Mouse (Mus musculus): ENCODE results near the gene Hist2h2aa2. TPM values are rescaled to one million over a fixed set of nuclear protein-coding genes. Genes with fewer than 3 reads are reported as not detected.
"Not testable (repeated sequence)": the region's sequence is repeated elsewhere in the genome, so short reads cannot be mapped to it uniquely, and the experiment has no call there.

The Hist2h2aa2 gene
- polyA plus RNA-seq, 1 experiment from 2014 or later: 52.8 TPM

- H3K27ac ChIP-seq: no peak overlapping the region
- H3K27me3 ChIP-seq: no peaks in the 10 kb centered on the region
- H3K4me3 ChIP-seq: no peak overlapping the region
- H3K9ac ChIP-seq: no peak overlapping the region
- H3K36me3 ChIP-seq: no peaks in the 10 kb centered on the region
- no peak overlapping the region for H3K4me2 ChIP-seq
- no peaks in the 10 kb centered on the region for H3K9me3 ChIP-seq
- H3K4me1 ChIP-seq: peaks cover under 1% of the 10 kb centered on the region; the same call in 1 of the 2 replicates
- ATAC-seq (ENCODE audit: insufficient number of reproducible peaks, insufficient read depth, low FRiP score, low TSS enrichment, low read depth): no peak
- WGBS: 70% methylated on average over 5 of the region's 5 CpGs
Measured at GRCm38 (mm10) chr3:96255926-96256593, 16.0 kb upstream of the Hist2h2aa2 start.

- ATAC-seq (ENCODE audit: insufficient number of reproducible peaks, insufficient read depth, low FRiP score, low TSS enrichment, low read depth): no peak
Measured at GRCm38 (mm10) chr3:96254683-96255355, 14.7 kb upstream of the Hist2h2aa2 start.

GRCm38 (mm10) chr3:96251787-96252186 is 11.7 kb upstream of the Hist2h2aa2 start:
- Histone ChIP-seq H3K27me3 (no peaks in the 10 kb centered on the region), H3K4me1 (peaks cover 25% of the 10 kb centered on the region), H3K4me3 (no peak overlapping the region), H3K27ac (no peak overlapping the region), H3K9me3 (no peaks in the 10 kb centered on the region), H3K9ac (no peak overlapping the region), H3K36me3 (no peaks in the 10 kb centered on the region), H3K4me2 (no peak overlapping the region)
- 84% methylated on average over 3 of the region's 3 CpGs for WGBS
- ATAC-seq (ENCODE audit: insufficient number of reproducible peaks, insufficient read depth, low FRiP score, low TSS enrichment, low read depth): no peak

More at GRCm38 (mm10) chr3:96254683-96255355, 14.7 kb upstream of the Hist2h2aa2 start:
- H3K27me3 ChIP-seq: no peaks in the 10 kb centered on the region
- H3K4me3 ChIP-seq: no peak overlapping the region
- WGBS: 51% methylated on average over 10 of the region's 10 CpGs
- no peak overlapping the region for H3K9ac ChIP-seq
- no peaks in the 10 kb centered on the region for H3K36me3 ChIP-seq
- no peak overlapping the region for H3K4me2 ChIP-seq
- H3K27ac ChIP-seq: no peak overlapping the region
- H3K4me1 ChIP-seq: peaks cover 5% of the 10 kb centered on the region; the same call in 1 of the 2 replicates
- no peaks in the 10 kb centered on the region for H3K9me3 ChIP-seq

GRCm38 (mm10) chr3:96250890-96251289 is 10.8 kb upstream of the Hist2h2aa2 start:
- Histone ChIP-seq H3K27ac (no peak overlapping the region), H3K27me3 (no peaks in the 10 kb centered on the region), H3K4me1 (peaks cover 25% of the 10 kb centered on the region), H3K9me3 (no peaks in the 10 kb centered on the region), H3K36me3 (no peaks in the 10 kb centered on the region), H3K4me2 (no peak overlapping the region), H3K9ac (no peak overlapping the region), H3K4me3 (no peak overlapping the region)
- WGBS: 47% methylated on average over 3 of the region's 3 CpGs
- ATAC-seq (ENCODE audit: insufficient number of reproducible peaks, insufficient read depth, low FRiP score, low TSS enrichment, low read depth): no peak

GRCm38 (mm10) chr3:96249034-96249345 is 8.9 kb upstream of the Hist2h2aa2 start:
- 60% methylated on average over 4 of the region's 4 CpGs for WGBS
- Histone ChIP-seq H3K4me1 (peaks cover 32% of the 10 kb centered on the region), H3K9me3 (no peaks in the 10 kb centered on the region), H3K4me2 (peak overlapping the region; percentile 60), H3K4me3 (peak overlapping the region; percentile 43; the same call in 1 of the 2 replicates), H3K27me3 (no peaks in the 10 kb centered on the region), H3K9ac (no peak overlapping the region), H3K27ac (peak overlapping the region; percentile 28; the same call in 1 of the 2 replicates), H3K36me3 (no peaks in the 10 kb centered on the region)
- no peak for ATAC-seq (ENCODE audit: insufficient number of reproducible peaks, insufficient read depth, low FRiP score, low TSS enrichment, low read depth)

GRCm38 (mm10) chr3:96248141-96249033 is 8.3 kb upstream of the Hist2h2aa2 start:
- 0 out of 2 replicates have a peak overlapping the region, but pooled peaks have one; percentile 44 for H3K9ac ChIP-seq
- peak overlapping the region; percentile 43 for H3K4me3 ChIP-seq
- no peaks in the 10 kb centered on the region for H3K27me3 ChIP-seq
- peak overlapping the region; percentile 78 for H3K27ac ChIP-seq
- no peak for ATAC-seq (ENCODE audit: insufficient number of reproducible peaks, insufficient read depth, low FRiP score, low TSS enrichment, low read depth)
- H3K9me3 ChIP-seq: no peaks in the 10 kb centered on the region
- peaks cover 38% of the 10 kb centered on the region for H3K4me1 ChIP-seq
- peak overlapping the region; percentile 60 for H3K4me2 ChIP-seq
- WGBS: 51% methylated on average over 6 of the region's 6 CpGs
- H3K36me3 ChIP-seq: no peaks in the 10 kb centered on the region

GRCm38 (mm10) chr3:96247356-96248140 is 7.5 kb upstream of the Hist2h2aa2 start:
- ATAC-seq (ENCODE audit: insufficient number of reproducible peaks, insufficient read depth, low FRiP score, low TSS enrichment, low read depth): no peak
- Histone ChIP-seq H3K27me3 (no peaks in the 10 kb centered on the region), H3K4me1 (peaks cover 41% of the 10 kb centered on the region)

GRCm38 (mm10) chr3:96246427-96246856 is 6.4 kb upstream of the Hist2h2aa2 start, which contains the start of gene Hist2h3c1:
Gene Hist2h3c1 (plus strand): TSS chr3:96246685.
- Histone ChIP-seq H3K4me3 (peak within 1 kb of the TSS; percentile 43), H3K4me1 (peaks cover 44% of the 10 kb centered on the region), H3K9ac (peak within 1 kb of the TSS; percentile 69), H3K27ac (peak within 1 kb of the TSS; percentile 81), H3K4me2 (peak within 1 kb of the TSS; percentile 60)
- ATAC-seq (ENCODE audit: insufficient number of reproducible peaks, insufficient read depth, low FRiP score, low TSS enrichment, low read depth): peak; percentile 94
- not testable (repeated sequence) for H3K27me3 ChIP-seq, H3K9me3 ChIP-seq, H3K36me3 ChIP-seq
- 0% methylated on average over 13 of the region's 47 CpGs for WGBS

More at GRCm38 (mm10) chr3:96247356-96248140, 7.5 kb upstream of the Hist2h2aa2 start:
- H3K27ac ChIP-seq: peak overlapping the region; percentile 78
- peak overlapping the region; percentile 60 for H3K4me2 ChIP-seq
- H3K9ac ChIP-seq: peak overlapping the region; percentile 69
- no peaks in the 10 kb centered on the region for H3K36me3 ChIP-seq
- no peaks in the 10 kb centered on the region for H3K9me3 ChIP-seq
- peak overlapping the region; percentile 43 for H3K4me3 ChIP-seq
- WGBS: 1% methylated on average over 11 of the region's 11 CpGs

GRCm38 (mm10) chr3:96246018-96246417 is 5.9 kb upstream of the Hist2h2aa2 start:
- Histone ChIP-seq H3K4me3 (peak overlapping the region; percentile 39), H3K27ac (peak overlapping the region; percentile 81; the same call in 1 of the 2 replicates), H3K4me1 (peaks cover 44% of the 10 kb centered on the region), H3K4me2 (peak overlapping the region; percentile 41; the same call in 1 of the 2 replicates)
- H3K9me3 ChIP-seq; H3K9ac ChIP-seq; H3K36me3 ChIP-seq; H3K27me3 ChIP-seq; ATAC-seq (ENCODE audit: insufficient number of reproducible peaks, insufficient read depth, low FRiP score, low TSS enrichment, low read depth): not testable (repeated sequence)
- 0% methylated on average over 10 of the region's 21 CpGs for WGBS

GRCm38 (mm10) chr3:96245003-96245886 is 5.2 kb upstream of the Hist2h2aa2 start, which contains the start of gene Hist2h2aa1:
Gene Hist2h2aa1 (plus strand): TSS chr3:96245497.
- ATAC-seq (ENCODE audit: insufficient number of reproducible peaks, insufficient read depth, low FRiP score, low TSS enrichment, low read depth): peak; percentile 89
- Histone ChIP-seq H3K9ac (peak within 1 kb of the TSS; percentile 76), H3K4me3 (peak within 1 kb of the TSS; percentile 51), H3K4me2 (peak within 1 kb of the TSS; percentile 62), H3K4me1 (peaks cover 41% of the 10 kb centered on the region), H3K27ac (peak within 1 kb of the TSS; percentile 98)
- not testable (repeated sequence) for H3K27me3 ChIP-seq, H3K36me3 ChIP-seq, H3K9me3 ChIP-seq
- under 1% methylated on average over 40 of the region's 88 CpGs for WGBS

All from embryonic facial prominence, embryonic 13.5 days (tissue).